Mouse (Mus musculus): ENCODE measurements around the gene Zfp422.

- TF ChIP-seq CTCF (IDR thresholded peaks at IDR 0.05; ENCODE audit: insufficient read depth, low read depth, low read length) (no peak), POLR2A (IDR thresholded peaks at IDR 0.05; ENCODE audit: insufficient read depth, low read depth, low read length) (no peak)
These were observed 38.6 kb upstream of the Zfp422 start for GRCm38 (mm10) chr6:116667382-116667781.
